Mouse (Mus musculus): ENCODE data around the gene Ccdc85b. TPM values are rescaled to one million over a fixed set of nuclear protein-coding genes. Genes with fewer than 3 reads are reported as not detected.

The Ccdc85b gene
- polyA plus RNA-seq, 1 experiment from 2014 or later, result 15.6 TPM

DNA sequence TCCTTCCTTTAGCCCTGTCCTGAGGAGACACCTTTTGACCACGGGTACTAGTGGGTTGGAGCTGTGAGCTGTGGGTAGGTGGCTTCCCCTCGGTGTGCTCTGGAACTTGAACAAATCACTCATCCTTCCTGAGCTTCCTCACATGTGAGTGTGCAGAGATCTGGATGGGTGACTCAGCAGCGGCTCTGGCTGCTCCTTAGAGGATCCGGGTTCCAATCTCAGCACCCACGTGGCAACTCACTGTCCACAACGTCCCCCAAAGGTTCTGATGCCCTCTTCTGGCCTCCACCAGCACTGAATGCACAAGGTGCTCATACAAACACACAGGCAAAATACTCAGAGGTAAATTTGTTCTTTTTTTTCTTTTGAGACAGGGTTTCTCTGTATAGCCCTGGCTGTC, 5.9 kb downstream of the Ccdc85b start:
- H3K27ac ChIP-seq, result no peak overlapping the region
- no peak overlapping the region for H3K4me2 ChIP-seq (ENCODE audit: low read length)
- ATAC-seq (replicated peaks; ENCODE audit: low FRiP score, low read depth) (no peak), DNase-seq (ENCODE audit: low spot score) (no peak)
- peaks cover 7% of the 10 kb centered on the region; the same call in 1 of the 2 replicates for H3K36me3 ChIP-seq (ENCODE audit: insufficient read depth, low read length)
- WGBS, result 82% methylated on average over 6 of the region's 6 CpGs
- 0 out of 2 replicates have a peak, but pooled peaks have one; percentile 1 for TF ChIP-seq CTCF (IDR thresholded peaks at IDR 0.05; ENCODE audit: low read depth)
- peaks cover 22% of the 10 kb centered on the region for H3K4me1 ChIP-seq (replicated peaks; ENCODE audit: insufficient read depth, low read length)
- H3K27me3 ChIP-seq (ENCODE audit: insufficient read depth, low read length), result peaks cover 8% of the 10 kb centered on the region; the same call in 1 of the 2 replicates
- no peak overlapping the region for H3K4me3 ChIP-seq (replicated peaks; ENCODE audit: low read depth, low read length)
- H3K9ac ChIP-seq (ENCODE audit: low read depth, low read length), result no peak overlapping the region
- H3K9me3 ChIP-seq (replicated peaks; ENCODE audit: low read length), result no peaks in the 10 kb centered on the region

DNA sequence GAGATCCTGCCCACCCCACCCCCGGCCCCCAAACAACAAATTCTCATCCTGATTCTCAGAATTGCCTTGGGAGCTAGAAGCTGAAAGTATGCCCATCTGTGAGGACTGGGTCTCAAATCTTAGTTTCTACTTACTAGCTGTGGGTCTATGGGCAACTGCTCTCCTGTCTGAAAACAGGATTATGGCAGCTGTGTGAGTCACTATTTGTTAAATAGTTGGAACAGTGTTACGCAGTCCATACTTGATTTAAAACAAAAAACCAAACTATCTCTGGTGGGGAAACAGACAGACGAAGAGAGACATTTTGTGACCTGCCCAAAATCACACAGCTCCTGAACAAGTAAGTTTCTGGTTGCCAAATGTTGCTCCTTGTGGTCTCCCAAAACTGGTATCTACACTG, 8.0 kb downstream of the Ccdc85b start:
- Histone ChIP-seq H3K36me3 (ENCODE audit: insufficient read depth, low read length) (peaks cover 6% of the 10 kb centered on the region; the same call in 1 of the 2 replicates), H3K27ac (no peak overlapping the region), H3K9ac (ENCODE audit: low read depth, low read length) (no peak overlapping the region), H3K27me3 (ENCODE audit: insufficient read depth, low read length) (peaks cover 8% of the 10 kb centered on the region; the same call in 1 of the 2 replicates), H3K4me3 (replicated peaks; ENCODE audit: low read depth, low read length) (no peak overlapping the region), H3K4me1 (replicated peaks; ENCODE audit: insufficient read depth, low read length) (peaks cover 16% of the 10 kb centered on the region), H3K4me2 (ENCODE audit: low read length) (no peak overlapping the region), H3K9me3 (replicated peaks; ENCODE audit: low read length) (no peaks in the 10 kb centered on the region)
- TF ChIP-seq CTCF (IDR thresholded peaks at IDR 0.05; ENCODE audit: low read depth), result no peak
- ATAC-seq (replicated peaks; ENCODE audit: low FRiP score, low read depth) (no peak), DNase-seq (ENCODE audit: low spot score) (no peak)
- WGBS, result 91% methylated on average over 3 of the region's 3 CpGs

DNA sequence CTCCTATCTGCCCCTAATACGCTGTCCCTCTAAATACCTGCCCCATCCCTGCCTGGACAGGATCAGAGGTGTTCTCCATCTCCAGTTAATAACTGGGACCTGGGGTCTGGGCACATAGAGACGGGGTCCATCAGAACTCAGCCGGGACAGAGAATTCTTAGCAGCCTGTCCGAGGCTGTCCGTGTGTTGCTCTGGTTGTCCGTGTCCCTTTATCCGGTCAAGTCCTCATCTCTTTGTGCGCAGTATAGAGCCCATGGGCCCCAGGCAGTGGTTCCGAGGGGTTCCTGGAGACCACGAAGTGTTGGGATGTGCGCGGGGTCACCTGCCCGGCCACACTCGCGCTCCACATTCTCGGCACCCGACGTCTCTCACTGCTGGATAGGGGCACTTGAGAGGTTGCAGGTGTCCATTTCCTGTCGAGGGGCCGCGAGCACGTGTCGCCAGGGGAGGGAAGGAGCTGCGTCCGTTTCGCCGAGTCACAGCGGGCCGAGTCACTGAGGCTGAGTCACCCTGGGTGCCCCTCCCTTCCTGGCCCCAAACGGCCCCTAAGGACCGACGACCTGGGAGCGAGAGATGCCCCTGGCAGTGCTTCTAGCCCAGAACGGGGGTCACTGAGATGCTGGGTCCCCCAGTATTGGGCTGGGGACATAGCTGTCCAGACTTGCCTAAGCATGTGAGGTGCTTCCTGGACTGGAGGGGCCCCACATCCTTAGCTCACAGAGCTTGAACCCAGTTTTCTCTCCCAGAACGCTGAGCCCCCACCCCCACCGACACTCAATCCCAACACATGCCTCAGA, 9.1 kb downstream of the Ccdc85b start:
- no peak for ATAC-seq (replicated peaks; ENCODE audit: low FRiP score, low read depth)

GRCm38 (mm10) chr19:5447515-5448353, 10.0 kb downstream of the Ccdc85b start, which contains the start of gene Fosl1:
TSS of gene Fosl1 (plus strand) at chr19:5447547.
- Histone ChIP-seq H3K4me3 (replicated peaks; ENCODE audit: low read depth, low read length) (peak within 1 kb of the TSS; percentile 58), H3K4me1 (replicated peaks; ENCODE audit: insufficient read depth, low read length) (peaks cover 16% of the 10 kb centered on the region), H3K9me3 (replicated peaks; ENCODE audit: low read length) (no peaks in the 10 kb centered on the region), H3K9ac (ENCODE audit: low read depth, low read length) (peak within 1 kb of the TSS; percentile 36), H3K27me3 (ENCODE audit: insufficient read depth, low read length) (peaks cover 8% of the 10 kb centered on the region; the same call in 1 of the 2 replicates), H3K4me2 (ENCODE audit: low read length) (peak within 1 kb of the TSS; percentile 96), H3K27ac (no peak within 1 kb of the TSS), H3K36me3 (ENCODE audit: insufficient read depth, low read length) (no peaks in the 10 kb centered on the region)
- peak; percentile 65 for DNase-seq (ENCODE audit: low spot score)
- peak; percentile 41 for ATAC-seq (replicated peaks; ENCODE audit: low FRiP score, low read depth)
- no peak for TF ChIP-seq CTCF (IDR thresholded peaks at IDR 0.05; ENCODE audit: low read depth)
- under 1% methylated on average over 70 of the region's 70 CpGs for WGBS

More for the DNA sequence above, 9.1 kb downstream of the Ccdc85b start:
- H3K27ac ChIP-seq, result no peak overlapping the region
- peak overlapping the region; percentile 96 for H3K4me2 ChIP-seq (ENCODE audit: low read length)
- 5% methylated on average over 36 of the region's 36 CpGs for WGBS
- H3K4me3 ChIP-seq (replicated peaks; ENCODE audit: low read depth, low read length), result peak overlapping the region; percentile 58
- H3K9me3 ChIP-seq (replicated peaks; ENCODE audit: low read length), result no peaks in the 10 kb centered on the region
- peaks cover 16% of the 10 kb centered on the region for H3K4me1 ChIP-seq (replicated peaks; ENCODE audit: insufficient read depth, low read length)
- no peaks in the 10 kb centered on the region for H3K36me3 ChIP-seq (ENCODE audit: insufficient read depth, low read length)
- no peak for DNase-seq (ENCODE audit: low spot score)
- H3K27me3 ChIP-seq (ENCODE audit: insufficient read depth, low read length), result peaks cover 8% of the 10 kb centered on the region; the same call in 1 of the 2 replicates
- H3K9ac ChIP-seq (ENCODE audit: low read depth, low read length), result no peak overlapping the region
- TF ChIP-seq CTCF (IDR thresholded peaks at IDR 0.05; ENCODE audit: low read depth), result no peak

- no peak overlapping the region for H3K4me3 ChIP-seq (replicated peaks; ENCODE audit: low read depth, low read length)
- H3K36me3 ChIP-seq (ENCODE audit: insufficient read depth, low read length), result no peaks in the 10 kb centered on the region
- H3K9me3 ChIP-seq (replicated peaks; ENCODE audit: low read length), result no peaks in the 10 kb centered on the region
- H3K27me3 ChIP-seq (ENCODE audit: insufficient read depth, low read length), result peaks cover 8% of the 10 kb centered on the region; the same call in 1 of the 2 replicates
- H3K27ac ChIP-seq, result no peak overlapping the region
- no peak overlapping the region for H3K4me2 ChIP-seq (ENCODE audit: low read length)
- H3K9ac ChIP-seq (ENCODE audit: low read depth, low read length), result no peak overlapping the region
- TF ChIP-seq CTCF (IDR thresholded peaks at IDR 0.05; ENCODE audit: low read depth), result no peak
- DNase-seq (ENCODE audit: low spot score) (no peak), ATAC-seq (replicated peaks; ENCODE audit: low FRiP score, low read depth) (no peak)
- 85% methylated on average over 5 of the region's 5 CpGs for WGBS
- peaks cover 16% of the 10 kb centered on the region for H3K4me1 ChIP-seq (replicated peaks; ENCODE audit: insufficient read depth, low read length)
These were observed 11.9 kb downstream of the Ccdc85b start for GRCm38 (mm10) chr19:5445747-5446146.

DNA sequence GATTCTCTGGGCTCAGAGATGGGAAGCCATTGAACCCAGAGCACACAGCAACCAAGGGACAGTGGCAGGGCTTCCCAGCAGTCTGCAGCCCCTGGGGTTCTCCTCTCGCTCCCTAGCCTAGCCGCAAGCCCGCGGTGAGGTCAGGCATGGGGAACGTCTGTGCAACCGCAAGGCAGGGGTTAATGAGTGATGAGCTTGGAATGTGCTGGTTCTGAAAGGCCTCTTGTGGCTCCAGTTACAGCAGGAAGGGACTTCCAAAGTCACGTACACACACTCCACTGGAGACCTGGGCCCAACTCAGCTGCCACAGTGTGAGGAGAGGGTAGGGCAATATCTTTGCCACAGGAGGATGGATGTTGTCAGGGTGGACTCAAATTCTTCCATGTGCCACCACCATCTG, 12.7 kb downstream of the Ccdc85b start:
- TF ChIP-seq CTCF (IDR thresholded peaks at IDR 0.05; ENCODE audit: low read depth), result no peak
- Histone ChIP-seq H3K4me2 (ENCODE audit: low read length) (no peak overlapping the region), H3K4me3 (replicated peaks; ENCODE audit: low read depth, low read length) (no peak overlapping the region), H3K9ac (ENCODE audit: low read depth, low read length) (0 out of 2 replicates have a peak overlapping the region, but pooled peaks have one; percentile 4), H3K27me3 (ENCODE audit: insufficient read depth, low read length) (peaks cover 8% of the 10 kb centered on the region; the same call in 1 of the 2 replicates), H3K27ac (no peak overlapping the region), H3K4me1 (replicated peaks; ENCODE audit: insufficient read depth, low read length) (peaks cover 16% of the 10 kb centered on the region), H3K9me3 (replicated peaks; ENCODE audit: low read length) (no peaks in the 10 kb centered on the region), H3K36me3 (ENCODE audit: insufficient read depth, low read length) (no peaks in the 10 kb centered on the region)
- 7% methylated on average over 7 of the region's 7 CpGs for WGBS
- peak; percentile 19; the same call in 1 of the 2 replicates for ATAC-seq (replicated peaks; ENCODE audit: low FRiP score, low read depth)
- DNase-seq (ENCODE audit: low spot score), result no peak
